Mouse (Mus musculus): ENCODE measurements around the gene Mob3b. TPM values are rescaled to one million over a fixed set of nuclear protein-coding genes. Genes with fewer than 3 reads are reported as not detected.
A peak's percentile ranks its signal among the peaks of the same experiment; 100 is the strongest.

Mob3b gene
- total RNA-seq (2021), result 1 to 10 TPM; 2.8 to 4.0 TPM
- long read RNA-seq, experiment 1, full-length matches to known transcripts, result 1 of 2 reads
- long read RNA-seq, experiment 1, partial matches to known transcripts, result 0 of 2 reads
- long read RNA-seq, experiment 1, other reads (novel, unspliced or antisense), result 1 of 2 reads
- long read RNA-seq, experiment 2, full-length matches to known transcripts, result 1 of 1 reads
- long read RNA-seq, experiment 2, partial matches to known transcripts, result 0 of 1 reads
- long read RNA-seq, experiment 2, other reads (novel, unspliced or antisense), result 0 of 1 reads

DNA sequence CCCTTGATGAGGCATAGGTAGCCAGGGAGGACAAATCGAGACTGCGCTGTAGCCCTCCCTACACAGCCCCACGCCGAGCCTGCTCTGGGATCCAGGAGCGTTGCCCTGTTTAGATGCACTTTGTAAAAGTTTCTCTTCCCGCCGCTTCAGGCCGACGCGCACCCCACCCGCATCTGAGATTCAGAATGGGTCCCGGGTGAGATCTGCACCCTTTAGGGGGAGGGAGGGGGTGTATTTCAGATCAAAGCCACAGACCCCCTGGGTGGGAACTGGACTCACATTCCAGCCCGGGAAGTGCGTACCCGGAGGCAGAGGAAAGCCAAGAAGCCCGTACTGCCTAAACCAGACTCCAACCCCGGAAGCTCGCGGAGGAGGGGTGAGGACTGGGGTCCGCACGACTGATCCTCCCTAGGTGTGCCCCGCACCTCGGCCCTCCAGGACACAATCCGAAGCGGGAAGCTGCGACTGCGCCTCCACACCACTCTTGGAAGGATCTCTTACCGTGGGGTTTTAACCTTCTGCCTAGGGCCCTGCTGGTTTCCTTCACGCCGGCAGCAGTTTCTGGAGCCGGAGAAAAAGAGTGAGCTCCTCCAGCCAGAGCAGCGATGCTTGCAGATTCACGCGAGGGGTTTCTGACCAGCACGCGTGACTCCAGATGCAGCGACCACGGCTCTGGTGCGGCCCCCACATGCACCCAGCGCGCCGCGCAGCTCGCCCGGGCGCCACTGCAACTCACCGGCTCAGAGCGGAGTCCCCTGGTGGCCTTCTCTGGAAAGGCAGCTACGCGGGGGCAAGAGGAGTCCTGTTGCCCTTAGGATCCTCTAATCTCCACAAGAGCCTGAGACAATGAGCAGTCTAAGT, at the start of gene Mob3b:
Gene Mob3b (minus strand): TSS at position 734 of the 861 bp plus-strand sequence.
- intact Hi-C loops (cut with DNase I), result loop anchor here (1.0 kb wide), 1 partner anchor 199 kb away; no protein-coding TSS in a partner anchor
- peak; percentile 83 to 91 for DNase-seq (ENCODE audit: extremely low spot score in 1 of 2, low spot score in 2 of 2)
- peak; percentile 99 for TF ChIP-seq CTCF (IDR thresholded peaks at IDR 0.05)
- Histone ChIP-seq H3K4me3 (peak within 1 kb of the TSS; percentile 68), H3K27ac (peak within 1 kb of the TSS; percentile 70)

DNA sequence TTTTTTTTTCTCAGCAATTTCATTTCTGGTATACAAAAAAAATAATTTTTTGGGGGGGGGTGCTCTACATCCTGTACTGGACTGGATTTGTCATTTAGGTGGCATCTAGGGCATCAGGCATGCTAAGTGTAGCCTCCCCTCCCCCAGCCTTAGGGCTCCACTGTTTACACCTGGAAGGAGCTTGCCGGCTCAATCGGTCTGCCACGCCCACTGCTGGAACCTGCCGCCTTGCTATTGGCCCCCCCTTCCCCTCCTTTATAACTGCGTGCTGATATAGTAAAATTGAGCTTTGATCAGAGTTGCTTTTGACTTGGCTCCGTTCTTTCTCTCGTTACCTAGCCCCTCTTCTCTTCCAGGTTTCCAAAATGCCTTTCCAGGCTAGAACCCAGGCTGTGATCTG, 47.4 kb upstream of the Mob3b start:
- DNase-seq (ENCODE audit: extremely low spot score in 1 of 2, low spot score in 2 of 2), result no peak
- no peak overlapping the region for H3K27ac ChIP-seq
- TF ChIP-seq CTCF (IDR thresholded peaks at IDR 0.05), result no peak
- H3K4me3 ChIP-seq, result no peak overlapping the region
- intact Hi-C loops (cut with DNase I), result no loop called here

DNA sequence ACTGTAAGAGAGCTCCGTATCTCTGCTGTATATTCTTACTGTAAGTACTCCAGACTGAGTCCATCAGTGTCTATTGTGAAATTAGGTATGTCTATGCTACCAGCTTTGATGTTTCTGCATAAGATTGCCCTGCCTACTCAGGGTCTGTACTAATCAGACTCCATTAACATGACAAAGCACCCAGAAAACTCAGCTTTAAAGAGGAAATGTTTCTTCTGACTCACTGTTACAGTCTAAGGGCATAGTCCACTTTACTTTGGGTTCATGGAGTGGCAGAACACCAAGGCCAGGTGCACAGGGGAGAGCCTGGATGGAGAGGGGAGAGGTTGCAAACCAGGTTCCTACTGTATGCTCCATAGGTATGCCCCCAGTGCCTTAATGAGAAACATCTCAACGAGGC, 46.4 kb upstream of the Mob3b start:
- TF ChIP-seq CTCF (IDR thresholded peaks at IDR 0.05), result no peak
- no peak for DNase-seq (ENCODE audit: extremely low spot score in 1 of 2, low spot score in 2 of 2)
- intact Hi-C loops (cut with DNase I), result no loop called here
- H3K27ac ChIP-seq, result no peak overlapping the region
- H3K4me3 ChIP-seq, result no peak overlapping the region

DNA sequence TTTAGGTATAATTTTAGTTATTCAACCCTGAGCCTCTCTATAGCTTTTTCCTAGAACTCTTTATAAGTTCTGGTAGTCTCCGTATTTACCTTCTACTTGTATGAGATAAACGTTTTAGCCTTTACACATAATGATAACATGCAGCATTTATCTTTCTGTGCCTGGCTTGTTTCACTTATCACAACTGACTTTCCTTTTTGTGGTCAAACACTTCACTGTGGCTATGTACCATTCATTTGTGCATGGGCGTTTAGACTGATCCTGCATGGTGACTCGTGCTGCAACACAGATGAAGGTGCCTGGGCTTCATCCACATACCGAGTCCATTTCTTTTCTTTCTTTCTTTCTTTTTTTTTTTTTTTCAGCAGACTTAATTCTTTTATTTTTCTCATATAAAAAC, 44.4 kb upstream of the Mob3b start:
- DNase-seq (ENCODE audit: extremely low spot score in 1 of 2, low spot score in 2 of 2), result no peak
- Histone ChIP-seq H3K4me3 (no peak overlapping the region), H3K27ac (no peak overlapping the region)
- intact Hi-C loops (cut with DNase I), result no loop called here
- no peak for TF ChIP-seq CTCF (IDR thresholded peaks at IDR 0.05)

DNA sequence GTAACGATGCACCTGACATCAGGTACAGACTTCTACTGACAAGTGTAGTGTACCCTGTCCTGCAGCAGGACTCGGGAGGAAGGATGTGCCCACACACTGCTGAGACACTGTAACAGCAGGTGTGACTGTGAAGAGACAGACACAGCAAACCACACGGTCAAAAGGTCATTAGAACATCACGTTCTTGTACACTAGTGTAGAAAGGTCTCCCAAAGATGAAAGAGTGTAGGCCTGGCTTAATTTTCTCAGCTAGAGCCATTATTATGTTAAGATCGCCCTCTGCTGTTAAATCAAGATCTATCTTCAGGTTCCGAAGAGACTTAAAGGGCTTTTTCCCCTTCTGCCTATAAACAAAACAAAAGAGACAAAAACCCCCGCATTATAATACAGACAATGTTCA, 35.4 kb upstream of the Mob3b start:
- TF ChIP-seq CTCF (IDR thresholded peaks at IDR 0.05), result peak; percentile 55
- no peak overlapping the region for H3K27ac ChIP-seq
- intact Hi-C loops (cut with DNase I), result loop anchor here (1.0 kb wide), 1 partner anchor 234 kb away; no protein-coding TSS in a partner anchor
- DNase-seq (ENCODE audit: extremely low spot score in 1 of 2, low spot score in 2 of 2), result no peak
- H3K4me3 ChIP-seq, result no peak overlapping the region

DNA sequence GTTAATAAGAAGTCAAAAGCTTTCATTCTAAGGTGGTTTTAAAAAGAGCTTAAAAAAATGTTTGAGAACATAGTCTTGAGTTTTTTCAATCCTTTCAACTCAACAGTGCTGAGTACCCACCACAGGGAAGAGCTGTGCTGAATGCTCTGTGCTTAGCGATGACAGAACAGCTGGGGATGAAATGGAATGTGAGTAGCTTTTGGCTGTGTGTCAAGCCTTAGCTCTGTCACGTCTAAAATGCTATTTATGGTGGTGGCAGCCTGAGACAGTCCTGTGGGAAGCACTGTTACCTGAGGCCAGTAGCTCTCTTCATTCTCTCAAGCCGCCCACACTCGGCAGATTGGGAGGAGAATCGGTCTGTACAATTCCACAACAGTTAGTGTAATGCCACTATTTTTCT, 32.5 kb upstream of the Mob3b start:
- H3K27ac ChIP-seq, result no peak overlapping the region
- no peak overlapping the region for H3K4me3 ChIP-seq
- peak in 1 of 2 experiments; percentile 20 for DNase-seq (ENCODE audit: extremely low spot score in 1 of 2, low spot score in 2 of 2)
- no peak for TF ChIP-seq CTCF (IDR thresholded peaks at IDR 0.05)
- intact Hi-C loops (cut with DNase I), result no loop called here

DNA sequence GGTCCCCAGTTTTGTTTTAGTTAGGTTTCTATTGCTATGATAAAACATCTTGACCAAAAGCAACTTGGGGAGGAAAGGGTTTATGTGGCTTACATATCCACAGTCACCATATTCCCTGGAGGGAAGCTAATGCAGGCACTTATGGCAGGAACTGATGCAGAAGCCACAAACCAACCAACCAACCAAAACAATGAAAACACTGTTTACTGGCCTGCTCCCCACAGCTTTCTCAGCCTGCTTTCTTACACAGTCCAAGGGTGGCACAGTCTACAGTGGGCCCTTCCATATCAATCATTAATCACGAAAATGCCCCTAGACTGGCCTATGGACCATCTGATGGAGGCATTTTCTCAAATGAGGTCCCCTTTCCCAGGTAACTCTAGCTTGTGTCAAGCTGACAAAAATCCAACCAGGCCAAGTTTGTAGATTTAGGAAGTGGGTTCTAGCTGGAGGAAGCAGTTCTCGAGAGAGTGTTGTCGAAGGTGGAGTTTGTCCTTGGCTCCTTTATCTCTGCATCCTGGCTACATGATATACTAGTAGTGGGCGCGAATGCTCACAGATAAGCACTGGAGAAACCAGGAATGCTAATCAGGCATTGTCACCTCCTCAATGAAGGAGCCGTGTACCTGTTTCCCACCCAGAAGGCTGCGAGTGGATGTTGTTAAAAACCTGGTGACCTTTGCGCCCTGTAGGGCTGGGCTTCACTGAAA, 30.5 kb upstream of the Mob3b start:
- no peak for TF ChIP-seq CTCF (IDR thresholded peaks at IDR 0.05)
- Histone ChIP-seq H3K4me3 (no peak overlapping the region), H3K27ac (no peak overlapping the region)
- intact Hi-C loops (cut with DNase I), result no loop called here
- no peak for DNase-seq (ENCODE audit: extremely low spot score in 1 of 2, low spot score in 2 of 2)

DNA sequence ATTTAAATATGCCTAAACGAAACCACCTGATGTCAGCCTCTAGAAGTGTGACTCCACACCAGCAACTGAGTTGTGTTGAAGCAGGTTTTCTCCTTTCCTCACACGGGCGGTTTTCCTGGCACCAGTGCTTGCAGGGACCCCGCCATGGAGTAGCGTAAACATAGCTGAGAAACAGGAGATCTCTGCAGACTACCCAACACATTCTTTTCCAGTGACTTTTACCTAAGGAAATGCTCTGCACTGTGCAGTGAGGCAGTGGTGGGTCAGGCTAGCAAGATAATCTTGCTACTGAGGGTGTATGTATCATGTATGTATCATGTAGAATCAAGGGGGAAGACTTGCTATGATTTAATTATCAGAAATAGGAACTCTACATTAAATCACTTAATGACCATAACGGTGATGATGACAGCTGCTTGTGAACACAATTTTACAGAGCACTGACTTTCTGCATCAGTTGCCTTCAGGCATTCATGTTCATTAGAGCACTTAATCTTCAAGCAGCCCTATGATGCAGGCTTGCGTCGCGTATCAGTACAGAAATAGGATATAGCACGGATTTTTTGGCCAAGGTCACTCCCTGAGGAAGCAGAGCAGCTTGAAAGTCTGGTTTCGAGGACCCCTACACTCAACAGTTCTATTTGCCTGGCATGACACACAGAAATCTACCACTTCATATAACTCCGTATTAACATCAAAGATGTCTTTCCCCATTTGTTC, 20.8 kb upstream of the Mob3b start:
- intact Hi-C loops (cut with DNase I), result no loop called here
- no peak for DNase-seq (ENCODE audit: extremely low spot score in 1 of 2, low spot score in 2 of 2)

DNA sequence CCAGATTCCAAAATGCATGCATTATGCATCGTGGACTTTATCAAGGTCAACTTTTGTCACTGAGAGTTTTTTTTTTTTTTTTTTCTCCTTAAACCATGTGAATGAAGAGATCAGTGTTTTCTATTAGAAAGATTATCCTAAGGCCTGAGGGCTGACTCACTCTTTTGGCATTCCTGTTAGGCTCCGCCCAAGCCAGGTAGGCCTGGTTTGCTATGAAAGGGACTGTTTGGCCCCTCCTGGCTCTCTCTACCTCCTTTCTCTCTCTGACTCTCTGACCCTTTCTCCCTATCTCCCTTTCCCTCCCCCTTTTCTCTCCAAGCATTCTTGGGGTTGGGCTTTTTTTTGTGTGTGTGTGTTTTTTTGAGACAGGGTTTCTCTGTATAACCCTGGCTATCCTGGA, 18.3 kb upstream of the Mob3b start:
- no peak for DNase-seq (ENCODE audit: extremely low spot score in 1 of 2, low spot score in 2 of 2)
- H3K27ac ChIP-seq, result no peak overlapping the region
- TF ChIP-seq CTCF (IDR thresholded peaks at IDR 0.05), result no peak
- no peak overlapping the region for H3K4me3 ChIP-seq
- intact Hi-C loops (cut with DNase I), result no loop called here

More for the DNA sequence above, 20.8 kb upstream of the Mob3b start:
- Histone ChIP-seq H3K4me3 (no peak overlapping the region), H3K27ac (no peak overlapping the region)
- TF ChIP-seq CTCF (IDR thresholded peaks at IDR 0.05), result no peak

DNA sequence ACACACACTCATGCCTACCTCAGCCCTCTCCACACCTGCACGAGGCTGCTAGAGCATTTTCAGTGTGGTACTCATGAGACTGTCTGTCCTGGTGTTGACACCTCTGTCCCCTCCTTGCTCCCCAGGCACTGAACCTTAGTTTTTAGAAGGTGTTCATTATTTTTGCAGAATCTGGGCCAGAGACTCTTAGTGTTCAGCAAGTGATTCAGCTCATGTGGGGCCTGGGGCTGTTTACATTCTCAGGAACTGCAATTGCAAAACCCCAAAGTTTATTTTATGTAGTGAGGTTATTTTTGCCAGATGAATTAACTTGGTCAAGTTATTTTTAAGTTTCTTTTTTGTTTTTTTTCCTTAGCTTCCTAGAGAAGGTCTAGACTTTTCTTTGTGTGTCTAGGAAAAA, 16.3 kb upstream of the Mob3b start:
- Histone ChIP-seq H3K4me3 (no peak overlapping the region), H3K27ac (no peak overlapping the region)
- DNase-seq (ENCODE audit: extremely low spot score in 1 of 2, low spot score in 2 of 2), result no peak
- TF ChIP-seq CTCF (IDR thresholded peaks at IDR 0.05), result no peak
- intact Hi-C loops (cut with DNase I), result no loop called here

DNA sequence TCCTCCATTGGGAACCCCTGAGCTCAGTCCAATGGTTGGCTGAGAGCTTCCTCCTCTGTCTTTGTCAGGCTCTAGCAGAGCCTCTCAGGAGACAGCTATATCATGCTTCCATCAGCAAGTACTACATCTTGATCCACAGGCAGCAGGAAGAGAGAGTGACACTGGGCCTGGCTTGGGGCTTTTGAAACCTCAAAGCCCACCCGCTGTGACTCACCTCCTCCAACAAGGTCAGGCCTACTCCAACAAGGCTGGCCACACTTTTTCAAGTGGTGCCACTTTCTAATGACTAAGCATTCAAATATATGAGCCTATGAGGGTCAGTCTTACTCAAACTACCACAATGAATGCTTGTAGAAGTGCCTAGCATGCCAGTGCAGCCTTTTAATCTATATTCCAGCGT, 15.2 kb upstream of the Mob3b start:
- H3K27ac ChIP-seq, result no peak overlapping the region
- intact Hi-C loops (cut with DNase I), result no loop called here
- TF ChIP-seq CTCF (IDR thresholded peaks at IDR 0.05), result no peak
- H3K4me3 ChIP-seq, result no peak overlapping the region
- DNase-seq (ENCODE audit: extremely low spot score in 1 of 2, low spot score in 2 of 2), result no peak
